Mouse (Mus musculus): ENCODE measurements around the gene Sctr. TPM values are rescaled to one million over a fixed set of nuclear protein-coding genes. Genes with fewer than 3 reads are reported as not detected.

The Sctr gene
- polyA plus RNA-seq, 2 experiments = 0.03 TPM; not detected in 1

- Histone ChIP-seq H3K9me3 (ENCODE audit: control insufficient read depth, low read length) (no peaks in the 10 kb centered on the region), H3K9ac (replicated peaks) (no peak overlapping the region), H3K4me3 (ENCODE audit: insufficient read depth in 1 of 2, low read depth in 2 of 2, low read length in 2 of 2) (no peak overlapping the region; a peak in 1 of 4 replicates), H3K36me3 (replicated peaks; ENCODE audit: control insufficient read depth, insufficient read depth, low read depth) (no peaks in the 10 kb centered on the region), H3K4me2 (ENCODE audit: low read depth) (peak overlapping the region; percentile 57), H3K4me1 (replicated peaks; ENCODE audit: control insufficient read depth in 2 of 2, insufficient read depth in 2 of 2, low read length in 1 of 2) (0 out of 4 replicates have a peak, but pooled peaks cover 0 to 2% of the 10 kb centered on the region in 2 experiments), H3K27me3 (ENCODE audit: control insufficient read depth, insufficient read depth, low read length) (no peaks in the 10 kb centered on the region), H3K27ac (no peak overlapping the region)
- ATAC-seq (ENCODE audit: insufficient read depth) (no peak), DNase-seq (ENCODE audit: low read depth in 3 of 3, low spot score in 3 of 3) (no peak)
- 27% methylated on average over 5 of the region's 5 CpGs for WGBS (ENCODE audit: insufficient replicate concordance)
- TF ChIP-seq CTCF (IDR thresholded peaks at IDR 0.05; ENCODE audit: low read depth) = peak; percentile 31; the same call in 1 of the 2 replicates
- TF ChIP-seq EP300 (IDR thresholded peaks at IDR 0.05; ENCODE audit: low read depth) = no peak
These were observed 9.1 kb upstream of the Sctr start for GRCm38 (mm10) chr1:119997644-119998043.

DNA sequence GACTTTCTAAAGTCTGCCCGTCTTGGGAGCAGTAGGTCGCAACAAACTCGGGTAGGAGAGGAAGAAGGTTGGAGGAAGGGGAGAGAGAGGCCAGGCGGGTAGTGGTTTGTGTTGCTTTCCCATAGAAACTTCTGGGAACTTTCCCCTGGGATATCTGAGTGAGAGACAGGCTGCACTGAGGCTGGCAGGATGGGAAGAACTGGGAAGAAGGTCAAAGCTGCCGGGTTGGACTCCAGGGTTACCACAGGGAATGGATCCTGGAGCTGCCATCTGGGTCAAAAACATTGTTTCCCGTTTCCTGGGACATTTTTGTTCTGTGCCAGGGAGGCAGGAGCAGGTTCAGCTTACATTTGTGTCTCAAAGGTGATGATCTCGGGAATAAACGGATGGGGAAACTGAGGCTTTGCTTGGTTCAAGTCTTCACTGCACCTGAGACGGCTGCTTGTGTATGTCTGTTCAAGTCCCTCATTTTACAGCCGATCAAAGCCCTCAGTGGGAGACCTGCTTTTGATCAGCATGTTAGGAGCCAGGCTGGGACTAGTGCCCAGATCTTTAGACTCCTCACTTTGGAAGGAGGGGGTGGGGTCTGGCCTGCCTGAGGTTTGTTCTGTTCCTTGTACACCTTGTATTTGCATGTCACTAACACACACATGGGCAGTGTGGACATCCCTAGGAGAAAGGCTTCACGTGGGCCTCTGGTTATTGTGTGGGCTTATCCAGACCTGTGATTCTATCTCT is 1.3 kb downstream of the Sctr start:
- DNase-seq (ENCODE audit: low read depth in 3 of 3, low spot score in 3 of 3) (no peak), ATAC-seq (ENCODE audit: insufficient read depth) (no peak)
- TF ChIP-seq EP300 (IDR thresholded peaks at IDR 0.05; ENCODE audit: low read depth) (no peak), CTCF (IDR thresholded peaks at IDR 0.05; ENCODE audit: low read depth) (no peak)
- Histone ChIP-seq H3K9me3 (ENCODE audit: control insufficient read depth, low read length) (no peaks in the 10 kb centered on the region), H3K9ac (replicated peaks) (no peak overlapping the region), H3K4me3 (ENCODE audit: insufficient read depth in 1 of 2, low read depth in 2 of 2, low read length in 2 of 2) (no peak overlapping the region), H3K27me3 (ENCODE audit: control insufficient read depth, insufficient read depth, low read length) (peaks cover 19% of the 10 kb centered on the region), H3K4me1 (replicated peaks; ENCODE audit: control insufficient read depth in 2 of 2, insufficient read depth in 2 of 2, low read length in 1 of 2) (no peaks in the 10 kb centered on the region), H3K36me3 (replicated peaks; ENCODE audit: control insufficient read depth, insufficient read depth, low read depth) (no peaks in the 10 kb centered on the region), H3K4me2 (ENCODE audit: low read depth) (peak overlapping the region; percentile 31; the same call in 1 of the 2 replicates), H3K27ac (no peak overlapping the region)
- WGBS (ENCODE audit: insufficient replicate concordance) = 25% methylated on average over 11 of the region's 11 CpGs

- H3K27ac ChIP-seq = no peak overlapping the region
- WGBS (ENCODE audit: insufficient replicate concordance) = 57% methylated on average over 12 of the region's 12 CpGs
- DNase-seq (ENCODE audit: low read depth in 3 of 3, low spot score in 3 of 3) = no peak
- no peak overlapping the region for H3K9ac ChIP-seq (replicated peaks)
- no peaks in the 10 kb centered on the region for H3K4me1 ChIP-seq (replicated peaks; ENCODE audit: control insufficient read depth in 2 of 2, insufficient read depth in 2 of 2, low read length in 1 of 2)
- no peaks in the 10 kb centered on the region for H3K9me3 ChIP-seq (ENCODE audit: control insufficient read depth, low read length)
- no peak for TF ChIP-seq CTCF (IDR thresholded peaks at IDR 0.05; ENCODE audit: low read depth)
- no peak for TF ChIP-seq EP300 (IDR thresholded peaks at IDR 0.05; ENCODE audit: low read depth)
- H3K4me2 ChIP-seq (ENCODE audit: low read depth) = no peak overlapping the region
- no peak overlapping the region for H3K4me3 ChIP-seq (ENCODE audit: insufficient read depth in 1 of 2, low read depth in 2 of 2, low read length in 2 of 2)
- ATAC-seq (ENCODE audit: insufficient read depth) = no peak
- H3K27me3 ChIP-seq (ENCODE audit: control insufficient read depth, insufficient read depth, low read length) = peaks cover 5% of the 10 kb centered on the region
- H3K36me3 ChIP-seq (replicated peaks; ENCODE audit: control insufficient read depth, insufficient read depth, low read depth) = no peaks in the 10 kb centered on the region
These were observed 5.9 kb downstream of the Sctr start for GRCm38 (mm10) chr1:120012638-120013037.

DNA sequence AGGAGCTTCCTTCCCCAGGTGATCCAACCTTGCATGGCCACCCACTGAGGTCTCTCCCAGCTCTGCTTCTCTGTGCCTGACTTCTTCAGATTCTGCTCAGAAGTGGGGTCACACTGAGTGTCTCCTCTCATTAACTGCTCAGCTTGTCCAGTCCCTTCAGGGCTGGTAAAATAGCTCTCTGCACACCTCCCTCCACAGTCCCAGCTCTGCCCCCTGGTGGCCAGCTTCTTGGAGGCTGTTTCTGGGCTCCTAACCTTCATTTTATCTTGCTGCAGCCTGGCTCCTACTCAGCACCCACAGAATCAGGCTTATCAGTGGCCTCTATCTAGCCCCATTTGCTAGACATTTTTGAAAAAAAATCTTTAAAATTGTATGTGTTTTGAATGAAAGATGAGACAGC is 6.4 kb downstream of the Sctr start:
- no peaks in the 10 kb centered on the region for H3K4me1 ChIP-seq (replicated peaks; ENCODE audit: control insufficient read depth in 2 of 2, insufficient read depth in 2 of 2, low read length in 1 of 2)

GRCm38 (mm10) chr1:120016240-120016639 is 9.5 kb downstream of the Sctr start:
- Histone ChIP-seq H3K9me3 (ENCODE audit: control insufficient read depth, low read length) (no peaks in the 10 kb centered on the region), H3K4me2 (ENCODE audit: low read depth) (no peak overlapping the region), H3K4me1 (replicated peaks; ENCODE audit: control insufficient read depth in 2 of 2, insufficient read depth in 2 of 2, low read length in 1 of 2) (no peaks in the 10 kb centered on the region), H3K4me3 (ENCODE audit: insufficient read depth in 1 of 2, low read depth in 2 of 2, low read length in 2 of 2) (no peak overlapping the region), H3K27me3 (ENCODE audit: control insufficient read depth, insufficient read depth, low read length) (no peaks in the 10 kb centered on the region), H3K36me3 (replicated peaks; ENCODE audit: control insufficient read depth, insufficient read depth, low read depth) (no peaks in the 10 kb centered on the region), H3K9ac (replicated peaks) (no peak overlapping the region), H3K27ac (no peak overlapping the region)
- no peak for ATAC-seq (ENCODE audit: insufficient read depth)
- no peak for TF ChIP-seq EP300 (IDR thresholded peaks at IDR 0.05; ENCODE audit: low read depth)
- peak; percentile 48 for TF ChIP-seq CTCF (IDR thresholded peaks at IDR 0.05; ENCODE audit: low read depth)
- 62% methylated on average over 2 of the region's 2 CpGs for WGBS (ENCODE audit: insufficient replicate concordance)
- DNase-seq (ENCODE audit: low read depth in 3 of 3, low spot score in 3 of 3) = no peak

More for the DNA sequence above, 6.4 kb downstream of the Sctr start:
- Histone ChIP-seq H3K4me2 (ENCODE audit: low read depth) (no peak overlapping the region), H3K9ac (replicated peaks) (no peak overlapping the region), H3K27ac (no peak overlapping the region), H3K27me3 (ENCODE audit: control insufficient read depth, insufficient read depth, low read length) (peaks cover 5% of the 10 kb centered on the region), H3K36me3 (replicated peaks; ENCODE audit: control insufficient read depth, insufficient read depth, low read depth) (no peaks in the 10 kb centered on the region), H3K9me3 (ENCODE audit: control insufficient read depth, low read length) (no peaks in the 10 kb centered on the region), H3K4me3 (ENCODE audit: insufficient read depth in 1 of 2, low read depth in 2 of 2, low read length in 2 of 2) (no peak overlapping the region)
- DNase-seq (ENCODE audit: low read depth in 3 of 3, low spot score in 3 of 3) = peak in 1 of 3 experiments; percentile 16
- peak; percentile 80 for TF ChIP-seq CTCF (IDR thresholded peaks at IDR 0.05; ENCODE audit: low read depth)
- no peak for TF ChIP-seq EP300 (IDR thresholded peaks at IDR 0.05; ENCODE audit: low read depth)
- ATAC-seq (ENCODE audit: insufficient read depth) = no peak

Data from liver, embryonic 14.5 days (tissue).